Mouse (Mus musculus): ENCODE data around the gene S100a13. TPM values are rescaled to one million over a fixed set of nuclear protein-coding genes. Genes with fewer than 3 reads are reported as not detected.
A peak's percentile ranks its signal among the peaks of the same experiment; 100 is the strongest.

S100a13 gene
- total RNA-seq, 1 experiment from 2014 or later: 84.7 TPM

GRCm38 (mm10) chr3:90552231-90552630 lies 38.0 kb downstream of the S100a13 start:
- no peak for DNase-seq

GRCm38 (mm10) chr3:90555954-90556353 lies 41.7 kb downstream of the S100a13 start:
- DNase-seq: peak; percentile 32

DNA sequence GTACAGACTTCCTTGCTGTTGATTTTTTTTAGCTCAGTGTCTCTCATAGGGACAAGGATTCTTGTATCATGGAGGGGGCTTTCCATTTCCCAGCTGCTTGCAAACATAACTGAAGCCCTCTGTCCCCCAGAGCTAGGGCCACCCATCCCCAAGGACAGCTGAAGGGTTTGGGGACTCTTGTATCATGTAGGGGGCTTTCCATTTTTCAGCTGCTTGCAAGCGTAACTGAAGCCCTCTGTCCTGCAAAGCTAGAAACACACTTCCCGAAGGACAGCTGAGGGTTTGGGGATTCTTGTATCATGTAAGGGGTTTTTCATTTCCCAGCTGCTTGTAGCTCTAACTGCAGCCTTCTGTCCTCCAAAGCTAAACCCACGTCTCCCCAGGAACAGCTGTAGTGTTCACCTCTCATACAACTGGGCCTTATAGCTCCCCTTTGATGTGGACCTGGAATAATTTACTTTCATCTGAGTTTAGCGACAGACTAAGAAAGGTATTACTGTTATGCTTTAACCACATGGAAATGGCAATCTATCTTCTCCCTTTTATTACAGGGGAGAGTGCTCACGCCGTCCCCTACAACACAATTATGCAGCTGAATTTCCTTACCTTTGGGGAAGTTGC lies 45.9 kb downstream of the S100a13 start, which contains the start of gene S100a3:
S100a3 (plus strand) TSS at position 571 of the 621 bp plus-strand sequence.
- DNase-seq: no peak

Other genes with a start within 250 kb of the S100a13 start
- gene Dennd4b, start 249.2 kb upstream of the S100a13 start, total RNA-seq (2021): 6.9 and 12.3 TPM in 2 replicates
- gene Gatad2b, start 221.3 kb upstream of the S100a13 start, total RNA-seq (2021): 66.4 and 76.6 TPM in 2 replicates
- 73.1 and 86.4 TPM in 2 replicates for gene Slc27a3, start 124.5 kb upstream of the S100a13 start, total RNA-seq (2021)
- gene Ints3, start 80.8 kb upstream of the S100a13 start, total RNA-seq (2021): 59.5 and 62.4 TPM in 2 replicates
- 120 and 132 TPM in 2 replicates for gene Npr1, start 48.6 kb upstream of the S100a13 start, total RNA-seq (2021)
- gene Ilf2, start 38.3 kb upstream of the S100a13 start, total RNA-seq (2021): 54.7 and 66.2 TPM in 2 replicates
- gene Snapin, start 23.4 kb upstream of the S100a13 start, total RNA-seq (2021): 46.1 and 49.2 TPM in 2 replicates
- gene Chtop, start 4.9 kb upstream of the S100a13 start, total RNA-seq (2021): 108 and 112 TPM in 2 replicates
- 294 and 337 TPM in 2 replicates for gene S100a1, start within 50 bp of the S100a13 start, total RNA-seq (2021)
- gene S100a14, start 12.4 kb downstream of the S100a13 start, total RNA-seq (2021): 0.56 and 0.85 TPM in 2 replicates
- gene S100a16, start 22.8 kb downstream of the S100a13 start, total RNA-seq (2021): 63.6 and 71.4 TPM in 2 replicates
- gene S100a3, start 46.1 kb downstream of the S100a13 start, total RNA-seq (2021): not detected in 2 replicates
- not detected in 2 replicates for gene S100a2, start 75.8 kb downstream of the S100a13 start, total RNA-seq (2021)
- gene Gm42674, start 87.5 kb downstream of the S100a13 start, total RNA-seq (2021): not detected in 2 replicates
- gene S100a4, start 89.3 kb downstream of the S100a13 start, total RNA-seq (2021): 9.6 and 18.7 TPM in 2 replicates
- gene S100a5, start 94.1 kb downstream of the S100a13 start, total RNA-seq (2021): not detected in 2 replicates
- 54.3 and 59.5 TPM in 2 replicates for gene S100a6, start 98.4 kb downstream of the S100a13 start, total RNA-seq (2021)
- gene S100a7a, start 139.6 kb downstream of the S100a13 start, total RNA-seq (2021): not detected in 2 replicates
- gene S100a8, start 154.5 kb downstream of the S100a13 start, total RNA-seq (2021): 11.8 and 25.3 TPM in 2 replicates
- gene S100a9, start 181.3 kb downstream of the S100a13 start, total RNA-seq (2021): 12.2 and 30.5 TPM in 2 replicates
- not detected in 2 replicates for gene Pglyrp4, start 212.5 kb downstream of the S100a13 start, total RNA-seq (2021)